Mouse (Mus musculus) stomach, postnatal 0 days (tissue): ENCODE measurements around the gene Irgc1.

Source experiments
- CTCF ChIP-seq: IDR thresholded peaks from 2 replicates; pipeline ENCODE4 v1.5.1; 2016; ENCODE audit warnings: antibody characterized with exemption, low read depth, mild to moderate bottlenecking, moderate library complexity
- EP300 ChIP-seq: optimal IDR thresholded peaks from 2 replicates; pipeline ENCODE3; 2016; ENCODE audit warnings: antibody characterized with exemption

DNA sequence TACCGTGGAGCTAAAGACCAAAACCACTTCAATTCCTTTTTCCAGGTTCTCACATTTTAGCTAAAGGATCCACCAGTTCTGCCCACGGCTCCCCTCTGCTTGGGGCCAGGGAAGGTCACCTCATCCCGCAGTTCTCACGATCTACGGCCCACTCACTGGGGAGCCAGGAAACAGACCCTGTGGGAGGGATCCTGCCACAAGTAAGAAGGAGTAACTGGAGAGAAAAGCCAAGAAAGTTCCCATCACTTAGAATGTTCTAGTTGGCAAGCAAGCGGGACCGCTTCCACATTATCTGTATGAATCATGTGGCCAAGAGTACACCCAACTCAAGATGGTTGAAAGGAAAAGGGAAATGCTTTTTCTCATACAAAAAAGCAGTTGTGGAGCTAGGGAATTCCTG lies 24.8 kb upstream of the Irgc1 start:
- TF ChIP-seq CTCF (no peak), EP300 (no peak)
